Mouse (Mus musculus): ENCODE data around the gene Sept9.

DNA sequence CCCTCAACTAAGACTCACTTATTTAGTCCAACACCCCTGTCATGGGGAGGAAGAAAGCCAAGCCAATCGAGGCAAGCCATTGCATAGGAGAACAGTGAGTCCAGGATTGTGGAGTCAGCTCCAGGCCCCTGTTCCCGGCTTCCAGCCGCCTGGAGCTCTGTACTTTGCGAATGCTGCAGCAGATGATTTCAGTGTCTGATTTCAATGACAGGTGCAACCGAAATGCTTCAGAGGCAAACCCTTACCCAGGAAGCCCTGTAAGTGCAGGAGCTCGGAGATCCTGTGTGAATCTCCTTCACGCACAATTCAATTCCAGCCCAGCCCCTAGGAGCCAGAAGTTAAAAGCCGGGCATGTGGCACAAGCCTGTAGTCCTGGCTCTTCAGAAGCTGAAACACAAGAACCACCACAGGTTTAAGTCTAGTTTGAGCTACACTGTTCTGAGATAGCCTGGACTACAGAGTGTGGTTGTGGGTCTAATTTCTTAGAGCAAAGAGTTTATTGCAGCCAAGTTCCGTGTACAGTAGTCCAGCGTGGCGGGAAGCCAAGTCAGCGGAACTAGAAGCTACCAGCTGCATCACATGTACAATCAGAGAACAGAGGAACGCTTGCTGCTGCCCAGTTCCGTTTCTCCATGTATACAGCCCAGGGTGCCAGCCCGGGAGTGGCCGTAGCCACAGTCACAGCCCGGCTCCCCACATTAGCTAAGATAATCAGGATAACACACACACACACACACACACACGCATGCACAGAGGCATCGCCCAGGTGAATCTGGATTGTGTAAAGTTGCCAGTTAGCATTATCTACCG, 31.0 kb upstream of the Sept9 start:
- TF ChIP-seq CTCF (IDR thresholded peaks at IDR 0.05; ENCODE audit: control insufficient read depth, insufficient read depth, insufficient replicate concordance, low read depth, low read length) (no peak), POLR2A (IDR thresholded peaks at IDR 0.05; ENCODE audit: control insufficient read depth, low read depth, low read length) (no peak)
